Mouse (Mus musculus) limb, embryonic 14.5 days (tissue): Measurements from ENCODE around the gene Tlk1. TPM values are rescaled to one million over a fixed set of nuclear protein-coding genes. Genes with fewer than 3 reads are reported as not detected.
"Not testable (repeated sequence)": the region's sequence is repeated elsewhere in the genome, so short reads cannot be mapped to it uniquely, and the experiment has no call there.

Experiments used
- ATAC-seq: fragments of 200-750 bp; cut with Nextera tagmentation; 2 replicates; pipeline ENCODE4 v1.8.0; 2017; ENCODE audit warnings: low read depth, moderate number of reproducible peaks, moderate TSS enrichment; ENCODE audit not compliant: low FRiP score
- DNase-seq: peaks from one replicate; pipeline ENCODE4 v3.0.0-alpha.2; 2015; ENCODE audit warnings: low spot score
- H3K27ac ChIP-seq: fragments of 300-500 bp; sonication (generic); replicated peaks from 2 replicates; pipeline ENCODE4 v1.5.1; 2014; ENCODE audit warnings: low read depth, mild to moderate bottlenecking, low read length, moderate library complexity, mixed read lengths
- H3K27me3 ChIP-seq: fragments of 300-500 bp; sonication (generic); 2 replicates; pipeline ENCODE4 v1.6.1; 2014; ENCODE audit warnings: low read length, mixed read lengths; ENCODE audit not compliant: control insufficient read depth, insufficient read depth
- H3K36me3 ChIP-seq: fragments of 300-500 bp; sonication (generic); 2 replicates; pipeline ENCODE4 v1.6.1; 2014; ENCODE audit warnings: mild to moderate bottlenecking, low read length, moderate library complexity, mixed read lengths; ENCODE audit not compliant: control insufficient read depth, insufficient read depth
- H3K4me1 ChIP-seq: fragments of 300-500 bp; sonication (generic); 2 replicates; pipeline ENCODE4 v1.6.1; 2014; ENCODE audit warnings: antibody characterized with exemption, low read length, mixed read lengths; ENCODE audit not compliant: control insufficient read depth, insufficient read depth
- H3K4me2 ChIP-seq: fragments of 300-500 bp; sonication (generic); replicated peaks from 2 replicates; pipeline ENCODE4 v1.6.1; 2014; ENCODE audit warnings: low read depth, mild to moderate bottlenecking, low read length, moderate library complexity; ENCODE audit not compliant: severe bottlenecking
- H3K4me3 ChIP-seq: fragments of 300-500 bp; sonication (generic); replicated peaks from 2 replicates; pipeline ENCODE4 v1.5.1; 2014; ENCODE audit warnings: low read length
- H3K9ac ChIP-seq: fragments of 300-500 bp; sonication (generic); 2 replicates; pipeline ENCODE4 v1.6.1; 2014; ENCODE audit warnings: mild to moderate bottlenecking, low read depth, low read length, moderate library complexity; ENCODE audit not compliant: severe bottlenecking
- H3K9me3 ChIP-seq: fragments of 300-500 bp; sonication (generic); 2 replicates; pipeline ENCODE4 v1.6.1; 2016; ENCODE audit warnings: low read length; ENCODE audit not compliant: control insufficient read depth
- POLR2A ChIP-seq: fragments of 200-500 bp; IDR thresholded peaks from 2 replicates; pipeline ENCODE4 v1.8.0; 2012; ENCODE audit warnings: inconsistent platforms, mild to moderate bottlenecking, moderate library complexity, borderline replicate concordance; ENCODE audit not compliant: insufficient read depth, insufficient read length; ENCODE audit errors: extremely low read depth
- WGBS: fragments of 180-500 bp; shearing (Covaris S2); extraction: QIAGEN DNeasy Blood & Tissue Kit; methylation state at CpG from one replicate; pipeline ENCODE4 v1.1.7; 2014; 5-methylcytosine and 5-hydroxymethylcytosine counted together
- polyA plus RNA-seq, 2 experiments: library from polyadenylated mRNA; depleted of rRNA in 1 of 2; stranded (reverse) in 1 of 2; unstranded in 1 of 2; fragments of >200 nt; fragmentation: Nextera tagmentation in 1 of 2; extraction: Ambion mirVana in 1 of 2; gene quantifications; 2 replicates each; pipeline versions ENCODE4 v1.2.1 to v1.2.3; 2012 to 2014

Tlk1 gene
- polyA plus RNA-seq, 2 experiments, result 34.1 to 39.1 TPM

- Histone ChIP-seq H3K9me3 (no peaks in the 10 kb centered on the region), H3K27ac (no peak overlapping the region), H3K27me3 (no peaks in the 10 kb centered on the region), H3K9ac (no peak overlapping the region), H3K4me2 (no peak overlapping the region), H3K4me1 (no peaks in the 10 kb centered on the region), H3K36me3 (no peaks in the 10 kb centered on the region), H3K4me3 (no peak overlapping the region)
- no peak for TF ChIP-seq POLR2A
- ATAC-seq (no peak), DNase-seq (no peak)
- WGBS, result 72% methylated on average over 2 of the region's 2 CpGs
Observed at GRCm38 (mm10) chr2:70816016-70816415, 9.5 kb downstream of the Tlk1 start.

GRCm38 (mm10) chr2:70813608-70814007 lies 11.9 kb downstream of the Tlk1 start:
- Histone ChIP-seq H3K4me3 (no peak overlapping the region), H3K27ac (no peak overlapping the region), H3K4me1 (no peaks in the 10 kb centered on the region), H3K27me3 (no peaks in the 10 kb centered on the region), H3K9ac (no peak overlapping the region), H3K4me2 (no peak overlapping the region), H3K9me3 (no peaks in the 10 kb centered on the region), H3K36me3 (no peaks in the 10 kb centered on the region)
- ATAC-seq, result no peak
- WGBS, result 72% methylated on average over 4 of the region's 4 CpGs
- no peak for DNase-seq
- no peak for TF ChIP-seq POLR2A

GRCm38 (mm10) chr2:70811476-70811875 lies 14.1 kb downstream of the Tlk1 start:
- Histone ChIP-seq H3K4me3 (no peak overlapping the region), H3K27me3 (no peaks in the 10 kb centered on the region), H3K4me1 (no peaks in the 10 kb centered on the region), H3K27ac (no peak overlapping the region), H3K9me3 (no peaks in the 10 kb centered on the region), H3K9ac (no peak overlapping the region), H3K4me2 (no peak overlapping the region), H3K36me3 (no peaks in the 10 kb centered on the region)
- 66% methylated on average over 3 of the region's 3 CpGs for WGBS
- ATAC-seq, result no peak
- DNase-seq, result no peak
- no peak for TF ChIP-seq POLR2A

- Histone ChIP-seq H3K4me3 (no peak overlapping the region), H3K27ac (no peak overlapping the region), H3K9ac (no peak overlapping the region), H3K4me1 (no peaks in the 10 kb centered on the region), H3K27me3 (no peaks in the 10 kb centered on the region), H3K36me3 (0 out of 2 replicates have a peak, but pooled peaks cover 3% of the 10 kb centered on the region), H3K4me2 (no peak overlapping the region), H3K9me3 (no peaks in the 10 kb centered on the region)
- 94% methylated on average over 3 of the region's 3 CpGs for WGBS
- DNase-seq, result no peak
- no peak for TF ChIP-seq POLR2A
- no peak for ATAC-seq
Observed at GRCm38 (mm10) chr2:70809921-70810320, 15.6 kb downstream of the Tlk1 start.

GRCm38 (mm10) chr2:70808681-70809080 lies 16.8 kb downstream of the Tlk1 start:
- no peak for TF ChIP-seq POLR2A
- Histone ChIP-seq H3K9me3 (no peaks in the 10 kb centered on the region), H3K9ac (no peak overlapping the region), H3K36me3 (0 out of 2 replicates have a peak, but pooled peaks cover 3% of the 10 kb centered on the region), H3K4me3 (no peak overlapping the region), H3K27ac (no peak overlapping the region), H3K4me2 (no peak overlapping the region), H3K4me1 (no peaks in the 10 kb centered on the region), H3K27me3 (no peaks in the 10 kb centered on the region)
- no peak for DNase-seq
- no peak for ATAC-seq

GRCm38 (mm10) chr2:70807678-70808077 lies 17.9 kb downstream of the Tlk1 start:
- not testable (repeated sequence) for H3K4me1 ChIP-seq, H3K27ac ChIP-seq, H3K9me3 ChIP-seq, H3K4me2 ChIP-seq, DNase-seq, H3K4me3 ChIP-seq, ATAC-seq, H3K36me3 ChIP-seq, H3K9ac ChIP-seq, H3K27me3 ChIP-seq
- 83% methylated on average over 3 of the region's 3 CpGs for WGBS
